Mouse (Mus musculus): ENCODE results near the gene Spsb1.

Spsb1 gene

DNA sequence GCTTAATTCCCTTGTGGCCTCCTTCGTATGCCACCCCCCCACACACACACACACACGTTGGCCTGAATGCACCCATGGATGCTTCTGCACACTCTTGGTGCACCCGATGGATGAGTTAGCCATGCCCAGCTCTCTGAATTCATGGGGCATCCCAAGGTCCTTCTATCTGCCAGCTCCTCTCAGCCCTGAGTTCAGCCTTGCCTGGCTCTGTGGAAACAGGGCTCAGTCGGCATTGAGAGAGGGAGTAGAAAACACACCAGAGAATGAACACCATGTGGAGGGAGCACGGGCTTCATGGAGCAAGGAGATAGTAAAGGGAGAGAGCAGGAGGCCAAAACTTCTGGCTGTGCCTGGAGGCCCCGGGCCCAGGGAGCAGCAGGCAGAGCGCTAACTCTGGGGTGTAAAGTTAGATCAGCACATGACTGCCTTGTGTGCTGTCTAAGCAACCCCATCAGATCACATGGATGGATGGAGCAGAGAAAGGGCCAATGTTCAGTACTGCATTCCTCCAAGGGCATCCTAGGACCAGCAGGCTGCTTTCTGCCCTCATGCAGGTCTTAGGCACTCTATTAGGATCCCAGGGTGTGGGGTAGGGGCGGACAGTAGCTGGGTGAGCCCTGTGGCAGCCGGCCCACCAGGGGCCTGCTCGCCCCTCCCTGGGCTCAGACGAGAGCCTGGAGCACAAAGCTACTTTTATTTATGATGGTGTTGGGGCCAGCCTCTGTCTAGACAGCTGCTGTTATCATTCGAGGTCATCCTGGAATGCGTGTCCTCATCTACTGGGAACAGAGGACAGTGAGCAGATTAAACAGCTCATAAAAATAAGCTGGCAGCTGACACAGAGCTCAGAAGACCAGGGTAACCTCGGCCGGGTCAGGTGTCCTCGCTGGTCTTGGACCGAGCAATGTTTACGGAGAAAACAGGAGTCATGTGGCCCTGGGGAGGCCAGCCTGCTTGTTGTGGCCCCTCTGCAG is 68.3 kb downstream of the Spsb1 start:
- no peak for DNase-seq (ENCODE audit: low spot score in 2 of 2)

- DNase-seq (ENCODE audit: low spot score in 2 of 2), result peak in 1 of 2 experiments; percentile 35
Observed at GRCm38 (mm10) chr4:149883990-149884389, 70.9 kb downstream of the Spsb1 start.

- DNase-seq (ENCODE audit: low spot score in 2 of 2), result no peak
Observed at GRCm38 (mm10) chr4:149882139-149882916, 72.5 kb downstream of the Spsb1 start.

- DNase-seq (ENCODE audit: low spot score in 2 of 2), result no peak
Observed at GRCm38 (mm10) chr4:149880908-149881307, 73.9 kb downstream of the Spsb1 start.

GRCm38 (mm10) chr4:149879980-149880379 is 74.9 kb downstream of the Spsb1 start:
- DNase-seq (ENCODE audit: low spot score in 2 of 2), result no peak

GRCm38 (mm10) chr4:149878021-149878449 is 76.8 kb downstream of the Spsb1 start:
- no peak for DNase-seq (ENCODE audit: low spot score in 2 of 2)

GRCm38 (mm10) chr4:149877202-149877601 is 77.6 kb downstream of the Spsb1 start:
- no peak for DNase-seq (ENCODE audit: low spot score in 2 of 2)

- DNase-seq (ENCODE audit: low spot score in 2 of 2), result no peak
Observed at GRCm38 (mm10) chr4:149876761-149877160, 78.1 kb downstream of the Spsb1 start.

DNA sequence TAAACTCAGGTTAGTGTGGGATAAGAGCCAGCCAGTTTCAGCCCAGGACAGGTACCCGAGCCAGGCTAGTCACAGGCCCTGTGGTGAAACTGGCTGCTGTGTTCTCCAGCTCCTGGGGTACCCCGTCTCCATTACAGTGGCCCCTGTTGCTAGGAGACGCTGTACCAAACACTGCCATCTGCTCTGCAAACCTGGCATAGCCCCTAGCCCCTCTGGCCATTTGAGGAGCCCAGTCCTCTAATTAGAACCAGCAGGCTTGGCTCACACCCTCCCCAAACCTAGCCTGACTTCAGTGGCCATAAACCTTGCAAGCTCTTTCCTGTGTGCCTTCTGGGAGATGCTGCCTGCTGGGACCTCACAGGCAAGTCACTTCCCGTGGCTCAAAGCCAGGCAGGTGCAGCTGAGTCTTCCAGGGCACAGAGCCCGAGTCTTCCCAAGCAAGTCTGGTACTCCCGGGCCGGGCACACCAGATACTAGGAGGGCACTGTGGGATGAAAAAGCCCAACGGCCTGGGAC is 78.8 kb downstream of the Spsb1 start:
- DNase-seq (ENCODE audit: low spot score in 2 of 2), result no peak

DNA sequence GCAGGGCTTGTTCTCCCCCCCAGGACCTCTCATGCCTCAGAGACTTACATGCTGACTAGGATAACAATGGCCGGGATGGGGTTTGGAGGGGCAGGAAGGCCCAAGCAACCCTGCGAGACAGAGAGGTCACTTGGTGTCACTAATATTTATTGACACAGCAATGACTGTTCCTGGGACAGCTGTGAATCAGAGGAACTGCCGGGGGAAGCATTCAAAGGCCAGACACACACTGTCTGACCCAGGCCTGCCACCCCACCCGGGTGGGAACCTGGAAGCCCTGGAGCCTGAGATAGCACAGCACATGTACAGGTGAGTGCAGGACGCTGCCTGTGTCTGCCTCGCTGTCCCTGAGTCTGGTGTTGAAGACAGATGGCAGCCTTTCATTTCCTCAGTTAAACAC is 79.5 kb downstream of the Spsb1 start:
- DNase-seq (ENCODE audit: low spot score in 2 of 2), result no peak

DNA sequence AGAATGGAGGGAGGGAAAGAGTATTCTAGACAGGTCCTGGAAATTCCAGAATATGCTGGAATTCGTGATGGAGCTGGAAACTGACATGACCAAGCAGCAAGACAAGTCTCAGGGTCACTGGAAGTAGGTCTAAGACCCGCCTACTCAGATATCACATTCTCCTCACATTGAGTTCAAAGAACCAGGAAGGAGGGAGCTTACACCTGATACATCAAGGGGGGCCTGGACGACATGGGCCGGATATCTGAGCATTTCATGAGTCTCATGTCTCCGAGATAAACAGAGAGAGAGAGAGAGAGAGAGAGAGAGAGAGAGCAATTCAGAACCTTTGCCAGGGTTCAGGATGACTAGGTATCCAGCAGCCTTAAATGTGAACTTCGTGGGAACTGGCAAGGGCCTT is 82.6 kb downstream of the Spsb1 start:
- no peak for DNase-seq (ENCODE audit: low spot score in 2 of 2)

GRCm38 (mm10) chr4:149871582-149871981 is 83.3 kb downstream of the Spsb1 start:
- DNase-seq (ENCODE audit: low spot score in 2 of 2), result no peak

GRCm38 (mm10) chr4:149871014-149871413 is 83.8 kb downstream of the Spsb1 start:
- no peak for DNase-seq (ENCODE audit: low spot score in 2 of 2)

DNA sequence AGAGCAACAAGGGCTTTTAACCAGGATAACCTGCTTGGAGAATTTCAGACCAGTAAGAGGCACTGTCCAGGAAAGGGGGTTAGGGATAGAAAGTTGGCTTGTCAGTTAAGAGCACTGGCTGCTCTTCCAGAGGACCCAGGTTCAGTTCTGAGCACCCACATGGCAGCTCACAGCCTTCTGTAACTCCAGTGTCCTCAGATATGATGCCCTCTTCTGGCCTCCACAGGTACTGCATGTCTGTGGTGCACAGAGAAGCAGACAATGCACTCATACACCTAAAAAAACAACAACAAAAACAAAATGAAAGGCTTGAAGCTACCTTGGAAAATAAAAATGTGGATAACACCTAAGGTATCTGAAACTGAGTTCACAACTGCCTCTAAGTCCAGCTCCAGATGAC is 84.4 kb downstream of the Spsb1 start:
- no peak for DNase-seq (ENCODE audit: low spot score in 2 of 2)

GRCm38 (mm10) chr4:149868725-149869124 is 86.1 kb downstream of the Spsb1 start:
- DNase-seq (ENCODE audit: low spot score in 2 of 2), result no peak

DNA sequence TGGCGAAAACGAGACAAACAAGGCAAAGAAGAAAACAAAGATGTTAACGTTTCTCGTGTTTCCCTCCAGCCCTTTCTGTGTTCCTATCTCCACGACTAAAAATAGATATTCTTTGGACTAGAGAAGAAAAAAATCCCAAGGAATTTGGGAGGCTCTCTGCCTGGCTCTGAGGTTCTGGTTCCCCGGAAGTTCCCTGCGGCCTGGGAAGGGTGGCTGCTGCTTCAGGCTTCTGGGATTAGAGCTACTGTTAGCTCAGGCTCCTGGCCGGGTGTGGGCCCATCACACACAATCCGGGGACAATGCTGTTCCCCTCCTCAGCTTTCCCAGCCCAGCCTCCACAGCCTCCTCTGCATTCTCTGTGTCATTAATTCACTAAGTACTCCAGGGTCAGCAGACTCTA is 86.8 kb downstream of the Spsb1 start:
- DNase-seq (ENCODE audit: low spot score in 2 of 2), result no peak

DNA sequence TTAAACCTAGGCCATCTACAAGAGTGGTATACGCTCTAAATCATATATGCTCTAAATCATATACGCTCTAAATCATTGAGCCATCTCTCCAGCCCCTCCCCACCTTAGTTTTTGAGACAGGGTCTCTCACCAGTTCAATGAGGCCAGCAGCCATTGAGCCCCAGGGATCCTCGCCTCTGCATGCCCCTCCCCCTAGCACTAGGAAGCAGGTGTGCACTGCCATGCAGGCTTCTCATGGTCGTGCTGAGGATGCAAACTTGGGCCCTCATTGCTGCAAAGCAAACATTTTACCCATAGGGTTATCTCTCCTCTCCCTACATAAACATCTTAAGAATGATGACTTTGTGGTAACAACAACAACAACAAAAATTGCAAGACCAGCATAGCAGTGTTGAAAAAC is 87.5 kb downstream of the Spsb1 start:
- no peak for DNase-seq (ENCODE audit: low spot score in 2 of 2)

DNA sequence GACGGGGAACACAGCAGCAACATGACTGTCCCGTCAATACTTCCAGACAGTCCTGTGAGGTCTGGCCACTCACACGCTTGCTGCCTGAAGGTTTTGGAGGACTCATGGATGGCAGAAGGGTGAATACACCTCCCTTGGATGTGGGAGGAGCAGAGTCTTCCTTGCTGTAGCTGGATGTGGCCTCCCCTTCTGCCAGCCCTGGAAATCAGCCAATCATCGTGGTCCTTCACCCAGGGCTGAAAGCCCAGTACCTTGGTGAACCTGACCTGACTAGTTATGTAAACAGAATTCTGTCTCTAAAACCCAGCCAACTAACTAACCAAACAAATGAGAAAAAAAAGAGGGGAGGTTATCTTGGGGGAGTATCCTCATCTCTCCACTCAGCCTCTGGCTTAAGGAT is 90.4 kb downstream of the Spsb1 start:
- no peak for DNase-seq (ENCODE audit: low spot score in 2 of 2)

DNA sequence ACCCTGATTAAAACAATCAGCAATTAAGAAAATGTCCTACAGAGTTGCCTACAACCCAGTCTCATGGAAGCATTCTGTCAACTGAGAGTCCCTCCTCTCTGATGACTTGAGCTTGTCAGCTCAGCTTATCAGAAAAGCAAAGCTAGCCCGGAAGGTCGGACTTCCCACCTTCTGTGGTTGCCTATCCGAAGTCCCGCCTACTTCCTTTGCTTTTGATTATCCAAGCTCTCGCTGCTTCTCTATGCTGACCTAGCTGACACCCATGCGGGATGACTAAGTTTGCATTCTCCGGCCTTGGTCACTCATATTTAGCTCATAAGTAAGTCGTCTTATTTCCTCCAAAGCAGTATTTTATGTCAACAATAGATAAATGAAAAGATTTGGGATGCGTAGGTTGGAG is 91.3 kb downstream of the Spsb1 start:
- no peak for DNase-seq (ENCODE audit: low spot score in 2 of 2)

- no peak for DNase-seq (ENCODE audit: low spot score in 2 of 2)
Observed at GRCm38 (mm10) chr4:149860393-149860792, 94.5 kb downstream of the Spsb1 start.

- DNase-seq (ENCODE audit: low spot score in 2 of 2), result no peak
Observed at GRCm38 (mm10) chr4:149858584-149858983, 96.3 kb downstream of the Spsb1 start.

DNA sequence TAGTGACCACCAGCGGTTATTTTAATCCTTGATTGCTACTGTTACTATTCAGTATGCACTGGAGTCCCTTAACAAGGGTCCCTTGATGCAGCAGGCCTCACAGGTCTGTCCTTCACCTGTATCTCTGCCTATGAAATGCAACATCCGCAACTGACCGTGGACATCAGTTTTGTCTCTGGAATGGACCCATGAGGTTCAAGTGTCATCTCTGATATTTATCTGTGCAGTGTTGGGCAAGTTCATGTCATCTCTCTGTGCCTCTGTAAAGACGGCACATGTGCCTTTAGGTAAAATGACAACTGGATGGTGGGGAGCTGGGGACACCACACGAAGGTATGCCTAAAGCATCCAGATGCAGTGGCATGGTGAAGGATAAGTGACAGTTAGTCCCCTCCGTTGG is 96.7 kb downstream of the Spsb1 start:
- DNase-seq (ENCODE audit: low spot score in 2 of 2), result no peak

DNA sequence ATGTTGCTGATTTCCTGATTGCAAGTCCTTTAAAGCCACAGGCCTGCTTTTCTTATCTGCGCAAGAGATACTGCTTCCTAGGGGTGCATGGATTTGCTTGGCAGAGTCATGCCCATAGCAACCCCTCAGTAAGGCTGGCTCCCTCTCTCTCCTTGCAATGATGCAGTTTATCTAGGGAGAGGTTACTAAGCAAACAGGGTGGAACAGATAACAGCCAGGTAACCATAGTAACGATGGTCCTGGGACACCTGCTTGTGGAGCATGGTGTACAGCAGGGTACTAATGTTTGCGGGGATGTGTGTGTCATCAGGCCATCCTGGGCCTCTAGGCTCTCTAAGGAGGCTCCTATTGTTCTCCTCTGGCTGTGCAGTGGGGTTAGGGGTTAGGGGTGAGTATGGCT is 97.2 kb downstream of the Spsb1 start:
- no peak for DNase-seq (ENCODE audit: low spot score in 2 of 2)

Measured in frontal cortex, postnatal 36 days (tissue).